Mouse (Mus musculus) layer of hippocampus, postnatal 36 days (tissue): ENCODE results near the gene Mccc2. TPM values are rescaled to one million over a fixed set of nuclear protein-coding genes. Genes with fewer than 3 reads are reported as not detected.
A peak's percentile ranks its signal among the peaks of the same experiment; 100 is the strongest.
"Not testable (repeated sequence)": the region's sequence is repeated elsewhere in the genome, so short reads cannot be mapped to it uniquely, and the experiment has no call there.

ENCODE experiments used
- DNase-seq, 2 experiments: peaks; one replicate each; pipeline ENCODE4 v3.0.0; 2022
- total RNA-seq, 2 experiments: library from RNA; stranded (reverse); gene quantifications; 2 replicates each; pipeline ENCODE4 v1.2.3; 2021

The Mccc2 gene
- 10 to 100 TPM; 26.9 to 30.4 TPM for total RNA-seq

GRCm38 (mm10) chr13:100014906-100015895 is at the start of gene Mccc2:
Mccc2 (minus strand) TSS chr13:100015639.
- DNase-seq: peak; percentile 67 to 82

- no peak for DNase-seq
These were observed 48.5 kb upstream of the Mccc2 start for GRCm38 (mm10) chr13:100063936-100064335.

- not testable (repeated sequence) for DNase-seq
These were observed 42.3 kb upstream of the Mccc2 start for GRCm38 (mm10) chr13:100057738-100058137.

GRCm38 (mm10) chr13:100026013-100026412 is 10.6 kb upstream of the Mccc2 start:
- DNase-seq: no peak

- no peak for DNase-seq
These were observed 1.5 kb upstream of the Mccc2 start for GRCm38 (mm10) chr13:100016891-100017290.

- DNase-seq: no peak
These were observed 498 bp upstream of the Mccc2 start for GRCm38 (mm10) chr13:100015937-100016336.

- DNase-seq: no peak
These were observed 9.4 kb downstream of the Mccc2 start for GRCm38 (mm10) chr13:100005911-100006496.

GRCm38 (mm10) chr13:100001790-100002196 is 13.6 kb downstream of the Mccc2 start:
- peak; percentile 74 to 81 for DNase-seq

GRCm38 (mm10) chr13:99999078-99999477 is 16.4 kb downstream of the Mccc2 start:
- DNase-seq: no peak

- no peak for DNase-seq
These were observed 17.3 kb downstream of the Mccc2 start for GRCm38 (mm10) chr13:99998099-99998498.

GRCm38 (mm10) chr13:99989592-99989991 is 25.8 kb downstream of the Mccc2 start:
- no peak for DNase-seq

- DNase-seq: no peak
These were observed 32.1 kb downstream of the Mccc2 start for GRCm38 (mm10) chr13:99983320-99983719.

- DNase-seq: no peak
These were observed 36.0 kb downstream of the Mccc2 start for GRCm38 (mm10) chr13:99979406-99979805.

- no peak for DNase-seq
These were observed 45.4 kb downstream of the Mccc2 start for GRCm38 (mm10) chr13:99970089-99970488.

- DNase-seq: peak in 1 of 2 experiments; percentile 23
These were observed 48.3 kb downstream of the Mccc2 start for GRCm38 (mm10) chr13:99967013-99967678.

GRCm38 (mm10) chr13:99963814-99964213 is 51.6 kb downstream of the Mccc2 start:
- DNase-seq: no peak

- DNase-seq: no peak
These were observed 53.8 kb downstream of the Mccc2 start for GRCm38 (mm10) chr13:99961661-99962060.

- no peak for DNase-seq
These were observed 59.9 kb downstream of the Mccc2 start for GRCm38 (mm10) chr13:99955591-99955944.

GRCm38 (mm10) chr13:99954902-99955590 is 60.4 kb downstream of the Mccc2 start:
- no peak for DNase-seq

- peak; percentile 14 to 16 for DNase-seq
These were observed 68.0 kb downstream of the Mccc2 start for GRCm38 (mm10) chr13:99947417-99947816.

GRCm38 (mm10) chr13:99943525-99943924 is 71.9 kb downstream of the Mccc2 start:
- no peak for DNase-seq

- no peak for DNase-seq
These were observed 74.8 kb downstream of the Mccc2 start for GRCm38 (mm10) chr13:99940601-99941000.

- no peak for DNase-seq
These were observed 76.1 kb downstream of the Mccc2 start for GRCm38 (mm10) chr13:99939320-99939671.
